Mouse (Mus musculus) heart, adult 2 months (tissue): ENCODE measurements at regions not wholly inside any gene's neighbourhood (a gene's known extent, or its start where the extent isn't known, plus 50 kb on each side); places are given as distances from the start of the nearest gene placed in this dataset.

ENCODE experiments used
- CTCF ChIP-seq: fragments of 200-600 bp; IDR thresholded peaks from 2 replicates; pipeline ENCODE4 v1.8.1; 2022; ENCODE audit warnings: antibody characterized with exemption, mild to moderate bottlenecking, moderate library complexity
- EP300 ChIP-seq: fragments of 200-500 bp; IDR thresholded peaks from 2 replicates; pipeline ENCODE4 v1.6.1; 2011; ENCODE audit warnings: low read depth, low read length, control low read depth; ENCODE audit not compliant: insufficient read depth
- POLR2A ChIP-seq: fragments of 200-500 bp; IDR thresholded peaks from 2 replicates; pipeline ENCODE4 v1.6.1; 2011; ENCODE audit warnings: mild to moderate bottlenecking, low read depth, low read length, control low read depth; ENCODE audit not compliant: insufficient read depth

GRCm38 (mm10) chr5:55449064-55449463 is 1450.8 kb downstream of the Stim2 start:
- TF ChIP-seq POLR2A (no peak), CTCF (no peak), EP300 (no peak)
